Mouse (Mus musculus): ENCODE measurements around the gene Spsb2. TPM values are rescaled to one million over a fixed set of nuclear protein-coding genes. Genes with fewer than 3 reads are reported as not detected.
A peak's percentile ranks its signal among the peaks of the same experiment; 100 is the strongest.
"Not testable (repeated sequence)": the region's sequence is repeated elsewhere in the genome, so short reads cannot be mapped to it uniquely, and the experiment has no call there.

Gene Spsb2
- polyA plus RNA-seq, 1 experiment from 2014 or later: 11.7 TPM

DNA sequence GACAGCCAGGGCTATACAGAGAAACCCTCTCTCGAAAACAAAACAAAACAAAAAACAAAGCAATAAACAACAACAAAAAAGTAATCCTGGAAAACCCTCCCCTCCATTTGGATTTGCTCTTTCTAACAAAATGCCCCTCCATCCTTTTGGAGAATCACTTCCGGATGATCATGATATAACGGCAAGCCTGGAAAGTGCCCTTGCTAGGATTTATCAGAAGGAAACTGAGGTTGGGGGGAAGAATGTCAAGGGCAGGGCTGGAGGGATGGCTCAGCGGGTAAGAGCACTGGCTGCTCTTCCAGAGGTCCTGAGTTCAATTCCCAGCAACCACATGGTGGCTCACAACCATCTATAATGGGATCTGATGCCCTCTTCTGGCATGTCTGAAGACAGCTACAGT lies 4.8 kb upstream of the Spsb2 start:
- H3K9ac ChIP-seq; H3K27me3 ChIP-seq (replicated peaks); H3K9me3 ChIP-seq; H3K36me3 ChIP-seq; H3K27ac ChIP-seq; ATAC-seq (ENCODE audit: insufficient read depth, low FRiP score, low read depth); H3K4me3 ChIP-seq (replicated peaks); H3K4me2 ChIP-seq: not testable (repeated sequence)
- H3K4me1 ChIP-seq: peaks cover 14% of the 10 kb centered on the region
- WGBS: 93% methylated on average over 4 of the region's 4 CpGs

DNA sequence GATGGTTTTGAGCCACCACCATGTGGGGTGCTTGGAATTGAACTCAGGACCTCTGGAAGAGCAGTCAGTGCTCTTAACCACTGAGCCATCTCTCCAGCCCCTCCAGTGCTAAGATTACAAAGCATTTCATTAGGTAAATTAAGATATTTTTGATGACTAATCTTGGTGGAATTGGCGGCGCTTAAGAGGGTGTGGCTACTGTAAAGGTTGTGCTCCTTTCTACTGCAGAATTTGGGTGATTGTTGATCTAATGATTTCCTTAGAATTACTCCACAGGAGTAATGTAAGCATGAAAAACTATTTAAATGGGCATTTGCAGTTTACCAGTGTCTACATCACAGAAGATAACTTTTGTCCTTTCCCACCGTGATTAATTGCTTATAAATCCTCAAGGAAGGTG lies 4.1 kb upstream of the Spsb2 start:
- Histone ChIP-seq H3K27me3 (replicated peaks) (no peaks in the 10 kb centered on the region), H3K4me3 (replicated peaks) (no peak overlapping the region), H3K9ac (no peak overlapping the region), H3K9me3 (no peaks in the 10 kb centered on the region), H3K4me1 (peaks cover 15% of the 10 kb centered on the region), H3K4me2 (no peak overlapping the region), H3K27ac (no peak overlapping the region), H3K36me3 (no peaks in the 10 kb centered on the region)
- 82% methylated on average over 3 of the region's 3 CpGs for WGBS
- no peak for ATAC-seq (ENCODE audit: insufficient read depth, low FRiP score, low read depth)

DNA sequence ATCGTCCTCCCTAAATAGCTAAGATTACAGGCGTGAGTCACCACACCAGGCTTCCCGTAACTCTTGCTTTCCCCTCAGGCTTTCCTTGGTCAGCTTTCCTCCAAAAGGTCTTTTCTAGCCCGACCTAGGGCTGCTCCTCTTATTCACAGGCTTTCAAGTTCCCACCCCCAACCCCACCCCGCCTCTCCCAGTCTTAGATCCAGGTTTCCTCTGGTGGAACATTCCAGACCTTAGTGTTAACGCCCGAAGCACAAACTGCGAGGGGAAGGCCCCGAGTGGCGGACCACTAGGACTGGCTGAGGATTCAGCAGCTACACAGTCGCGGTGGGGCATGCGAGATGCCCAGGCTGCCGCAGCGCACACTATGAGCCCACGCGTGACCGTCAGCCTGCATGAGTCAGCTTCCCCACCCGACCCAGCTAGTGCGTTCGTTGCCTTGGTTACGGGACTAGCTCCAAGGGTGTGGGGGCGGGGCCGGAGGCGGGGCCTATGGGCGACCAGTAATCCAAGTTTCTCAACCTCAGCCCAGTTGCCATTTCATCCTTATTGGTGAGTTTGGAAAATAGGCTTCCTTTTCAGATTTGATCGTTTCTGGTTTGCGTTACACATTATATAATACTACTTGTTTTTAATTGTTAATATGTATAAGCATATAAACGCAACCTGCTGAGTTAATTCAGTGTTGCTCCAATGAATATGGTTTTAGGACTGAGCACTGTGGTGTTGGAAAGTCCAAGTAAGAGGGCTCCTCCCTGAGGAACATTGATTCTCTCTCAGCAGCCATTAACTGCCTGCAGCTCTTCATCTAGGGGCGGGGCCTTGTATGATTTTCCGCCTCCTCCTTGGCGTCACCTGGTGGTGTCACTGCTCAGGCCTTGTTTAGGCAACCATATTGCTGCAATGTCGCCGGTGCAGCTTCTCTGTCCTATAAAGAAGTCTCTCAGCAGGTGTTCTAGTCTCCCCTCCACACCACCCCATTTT lies 2.8 kb upstream of the Spsb2 start:
- H3K9ac ChIP-seq: 0 out of 2 replicates have a peak overlapping the region, but pooled peaks have one; percentile 4
- H3K27me3 ChIP-seq (replicated peaks): no peaks in the 10 kb centered on the region
- WGBS: 2% methylated on average over 34 of the region's 34 CpGs
- H3K4me2 ChIP-seq: peak overlapping the region; percentile 89
- peaks cover 4% of the 10 kb centered on the region; the same call in 1 of the 2 replicates for H3K36me3 ChIP-seq
- peak overlapping the region; percentile 96 for H3K27ac ChIP-seq
- peak overlapping the region; percentile 50 for H3K4me3 ChIP-seq (replicated peaks)
- peak; percentile 83 for ATAC-seq (ENCODE audit: insufficient read depth, low FRiP score, low read depth)
- H3K9me3 ChIP-seq: no peaks in the 10 kb centered on the region
- peaks cover 28% of the 10 kb centered on the region for H3K4me1 ChIP-seq

DNA sequence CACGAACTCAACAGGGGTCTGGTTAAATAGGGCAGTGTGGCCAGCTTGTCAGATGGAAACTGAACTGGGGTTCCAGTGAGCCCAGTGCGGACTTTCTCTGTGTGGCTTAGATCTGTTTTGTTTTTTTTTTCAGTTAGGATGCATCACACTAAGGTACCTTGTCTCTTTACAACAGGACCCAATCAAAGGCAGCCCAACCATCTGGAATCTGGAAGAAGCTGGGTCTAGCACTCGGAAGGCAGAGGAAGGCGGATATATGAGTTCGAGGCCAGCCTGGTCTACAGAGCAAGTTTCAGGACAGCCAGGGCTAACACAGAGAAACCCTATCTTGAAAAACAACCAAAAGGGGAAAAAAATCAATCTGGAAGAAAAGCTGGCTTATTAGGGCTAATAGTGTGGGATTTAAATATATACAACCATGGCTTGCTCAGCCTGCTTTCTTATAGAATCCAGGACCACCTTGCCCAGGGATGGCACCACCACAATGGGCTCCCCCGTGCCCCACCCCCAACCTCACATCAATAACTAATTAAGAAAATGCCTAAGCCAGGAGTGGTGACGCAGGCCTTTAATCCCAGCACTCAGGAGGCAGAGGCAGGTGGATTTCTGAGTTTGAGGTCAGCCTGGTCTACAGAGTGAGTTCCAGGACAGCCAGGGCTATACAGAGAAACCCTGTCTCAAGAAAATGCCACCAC lies 1.9 kb upstream of the Spsb2 start:
- H3K4me3 ChIP-seq (replicated peaks): peak overlapping the region; percentile 50
- ATAC-seq (ENCODE audit: insufficient read depth, low FRiP score, low read depth): no peak
- H3K27me3 ChIP-seq (replicated peaks): no peaks in the 10 kb centered on the region
- peak overlapping the region; percentile 89 for H3K4me2 ChIP-seq
- WGBS: 79% methylated on average over 7 of the region's 7 CpGs
- no peak overlapping the region for H3K9ac ChIP-seq
- H3K36me3 ChIP-seq: peaks cover 8% of the 10 kb centered on the region
- H3K27ac ChIP-seq: peak overlapping the region; percentile 96
- H3K9me3 ChIP-seq: no peaks in the 10 kb centered on the region
- H3K4me1 ChIP-seq: peaks cover 31% of the 10 kb centered on the region

DNA sequence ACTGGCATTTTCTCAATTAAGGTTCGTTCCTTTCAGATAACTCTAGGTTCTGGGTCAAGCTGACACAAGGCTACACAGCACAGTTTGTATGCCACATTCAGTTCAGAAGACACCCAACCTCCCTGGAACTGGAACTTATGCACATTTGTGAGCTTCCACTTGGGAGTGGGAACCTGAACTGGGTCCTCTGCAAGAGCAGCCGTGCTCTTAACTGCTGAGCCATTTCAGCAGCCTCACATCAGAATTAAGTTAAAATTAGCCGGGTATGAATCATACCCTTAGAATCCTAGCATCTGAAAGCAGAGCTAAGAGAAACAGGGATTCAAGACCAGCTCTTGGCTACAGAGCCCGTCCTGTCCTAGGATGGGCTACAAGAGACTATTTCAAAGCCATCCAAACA lies 1.1 kb upstream of the Spsb2 start:
- WGBS: 79% methylated on average over 4 of the region's 4 CpGs
- Histone ChIP-seq H3K4me3 (replicated peaks) (no peak overlapping the region), H3K27ac (no peak overlapping the region), H3K4me2 (no peak overlapping the region), H3K9ac (no peak overlapping the region), H3K27me3 (replicated peaks) (no peaks in the 10 kb centered on the region), H3K36me3 (peaks cover 16% of the 10 kb centered on the region), H3K9me3 (no peaks in the 10 kb centered on the region), H3K4me1 (peaks cover 39% of the 10 kb centered on the region)
- ATAC-seq (ENCODE audit: insufficient read depth, low FRiP score, low read depth): no peak

DNA sequence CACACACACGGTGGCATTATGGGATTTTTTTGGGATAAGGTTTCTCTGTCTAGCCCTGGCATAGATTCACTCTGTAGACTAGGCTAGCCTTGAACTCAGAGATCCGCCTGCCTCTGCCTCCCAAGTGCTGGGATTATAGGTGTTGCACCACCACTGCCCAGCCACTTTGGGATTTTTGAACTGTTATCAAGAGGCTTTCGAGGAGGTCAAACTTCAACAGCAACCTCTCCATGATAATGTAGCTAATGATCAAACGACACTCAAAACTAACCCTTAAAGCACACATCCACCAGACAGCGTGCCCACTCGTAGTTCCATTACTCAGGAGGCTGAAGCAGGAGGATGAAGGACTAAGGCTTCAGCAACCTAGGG lies 489 bp upstream of the Spsb2 start:
- 60% methylated on average over 6 of the region's 6 CpGs for WGBS
- H3K27ac ChIP-seq: peak overlapping the region; percentile 96
- H3K4me3 ChIP-seq (replicated peaks): peak overlapping the region; percentile 68
- H3K4me2 ChIP-seq: peak overlapping the region; percentile 97
- no peak overlapping the region for H3K9ac ChIP-seq
- H3K4me1 ChIP-seq: peaks cover 44% of the 10 kb centered on the region
- ATAC-seq (ENCODE audit: insufficient read depth, low FRiP score, low read depth): no peak
- H3K9me3 ChIP-seq: no peaks in the 10 kb centered on the region
- H3K27me3 ChIP-seq (replicated peaks): no peaks in the 10 kb centered on the region
- peaks cover 16% of the 10 kb centered on the region for H3K36me3 ChIP-seq

DNA sequence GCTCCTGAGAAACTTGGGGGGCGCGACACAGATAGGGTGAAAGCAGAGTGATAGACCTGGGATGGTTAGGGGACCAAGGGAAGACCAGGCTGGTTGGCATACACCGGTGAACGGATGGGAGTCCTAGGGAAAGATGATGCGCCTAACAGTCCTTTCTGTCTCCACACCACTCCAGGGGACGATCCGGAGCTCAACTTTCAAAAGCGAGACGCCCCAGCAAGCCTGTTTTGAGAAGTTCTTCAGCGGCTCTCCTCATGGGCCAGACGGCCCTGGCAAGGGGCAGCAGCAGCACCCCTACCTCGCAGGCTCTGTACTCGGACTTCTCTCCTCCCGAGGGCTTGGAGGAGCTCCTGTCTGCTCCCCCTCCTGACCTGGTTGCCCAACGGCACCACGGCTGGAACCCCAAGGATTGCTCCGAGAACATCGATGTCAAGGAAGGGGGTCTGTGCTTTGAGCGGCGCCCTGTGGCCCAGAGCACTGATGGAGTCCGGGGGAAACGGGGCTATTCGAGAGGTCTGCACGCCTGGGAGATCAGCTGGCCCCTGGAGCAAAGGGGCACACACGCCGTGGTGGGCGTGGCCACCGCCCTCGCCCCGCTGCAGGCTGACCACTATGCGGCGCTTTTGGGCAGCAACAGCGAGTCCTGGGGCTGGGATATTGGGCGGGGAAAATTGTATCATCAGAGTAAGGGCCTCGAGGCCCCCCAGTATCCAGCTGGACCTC lies 752 bp downstream of the Spsb2 start:
- H3K9ac ChIP-seq: peak overlapping the region; percentile 58
- no peaks in the 10 kb centered on the region for H3K9me3 ChIP-seq
- H3K27ac ChIP-seq: peak overlapping the region; percentile 96
- peak; percentile 17; the same call in 1 of the 2 replicates for ATAC-seq (ENCODE audit: insufficient read depth, low FRiP score, low read depth)
- peaks cover 16% of the 10 kb centered on the region for H3K36me3 ChIP-seq
- peaks cover 45% of the 10 kb centered on the region for H3K4me1 ChIP-seq
- peak overlapping the region; percentile 68 for H3K4me3 ChIP-seq (replicated peaks)
- H3K27me3 ChIP-seq (replicated peaks): no peaks in the 10 kb centered on the region
- WGBS: 0% methylated on average over 35 of the region's 35 CpGs
- peak overlapping the region; percentile 97 for H3K4me2 ChIP-seq

DNA sequence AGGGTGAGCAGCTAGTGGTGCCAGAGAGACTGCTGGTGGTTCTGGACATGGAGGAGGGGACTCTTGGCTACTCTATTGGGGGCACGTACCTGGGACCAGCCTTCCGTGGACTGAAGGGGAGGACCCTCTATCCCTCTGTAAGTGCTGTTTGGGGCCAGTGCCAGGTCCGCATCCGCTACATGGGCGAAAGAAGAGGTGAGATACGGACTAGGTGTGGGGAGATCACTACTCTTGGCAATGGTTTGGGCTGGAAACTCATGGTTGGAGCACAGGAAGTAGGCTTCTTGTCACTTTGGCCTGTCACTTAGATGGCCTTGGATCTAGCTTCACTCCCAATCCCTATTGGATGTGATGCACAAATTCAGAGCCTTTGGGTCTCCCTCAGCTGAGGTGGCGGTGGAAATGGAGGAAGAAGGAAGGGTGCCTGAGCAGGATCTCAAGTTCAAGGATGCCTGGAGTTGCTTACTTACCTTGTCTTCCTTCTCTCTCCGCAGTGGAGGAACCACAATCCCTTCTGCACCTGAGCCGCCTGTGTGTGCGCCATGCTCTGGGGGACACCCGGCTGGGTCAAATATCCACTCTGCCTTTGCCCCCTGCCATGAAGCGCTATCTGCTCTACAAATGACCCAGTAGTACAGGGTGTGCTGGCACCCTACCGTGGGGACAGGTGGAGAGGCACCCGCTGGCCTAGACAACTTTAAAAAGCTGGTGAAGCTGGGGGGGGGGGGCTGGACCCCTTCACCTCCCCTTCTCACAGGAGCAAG lies 1.5 kb downstream of the Spsb2 start:
- Histone ChIP-seq H3K36me3 (peaks cover 16% of the 10 kb centered on the region), H3K4me3 (replicated peaks) (peak overlapping the region; percentile 68), H3K4me1 (peaks cover 51% of the 10 kb centered on the region), H3K9ac (peak overlapping the region; percentile 58), H3K27ac (peak overlapping the region; percentile 96), H3K27me3 (replicated peaks) (no peaks in the 10 kb centered on the region), H3K9me3 (no peaks in the 10 kb centered on the region), H3K4me2 (peak overlapping the region; percentile 97)
- WGBS: 38% methylated on average over 14 of the region's 14 CpGs
- ATAC-seq (ENCODE audit: insufficient read depth, low FRiP score, low read depth): no peak

DNA sequence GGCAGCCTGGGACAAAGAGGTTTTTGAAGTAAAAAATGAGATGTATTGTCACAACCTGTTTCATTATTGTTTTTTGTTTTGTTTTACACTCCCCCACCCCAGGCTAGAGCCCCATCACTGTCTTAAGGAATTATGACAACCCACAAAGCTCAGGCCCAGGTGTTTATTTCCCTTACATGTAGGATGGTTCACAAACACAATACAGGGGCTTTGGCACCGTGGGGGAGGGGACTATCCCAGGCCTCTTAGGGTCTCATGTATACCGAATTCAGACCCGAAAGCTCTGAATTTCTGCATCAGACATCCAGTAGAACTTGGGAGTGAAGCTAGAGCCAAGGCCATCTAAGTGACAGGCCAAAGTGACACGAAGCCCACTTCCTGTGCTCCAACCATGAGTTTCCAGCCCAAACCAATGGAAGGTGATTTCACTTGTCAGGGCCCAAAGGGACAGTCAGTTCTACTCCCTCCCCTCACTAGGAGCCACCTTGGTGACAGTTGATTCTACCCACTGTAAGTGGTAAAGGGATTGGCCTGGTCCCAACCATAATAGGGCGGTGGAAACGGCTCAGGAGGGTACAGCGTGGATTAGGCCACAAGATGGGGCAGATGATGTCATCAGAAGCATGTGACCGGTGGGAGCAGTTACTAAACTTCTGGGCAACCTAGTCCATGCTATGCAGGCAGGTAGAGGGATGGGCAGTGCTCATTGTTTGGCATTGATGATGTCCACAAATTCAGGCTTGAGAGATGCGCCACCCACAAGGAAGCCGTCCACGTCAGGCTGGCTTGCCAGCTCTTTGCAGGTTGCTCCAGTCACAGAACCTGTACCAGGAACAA lies 2.3 kb downstream of the Spsb2 start:
- peaks cover 16% of the 10 kb centered on the region for H3K36me3 ChIP-seq
- H3K27me3 ChIP-seq (replicated peaks); H3K4me3 ChIP-seq (replicated peaks); H3K9me3 ChIP-seq; H3K4me2 ChIP-seq; H3K9ac ChIP-seq; ATAC-seq (ENCODE audit: insufficient read depth, low FRiP score, low read depth): not testable (repeated sequence)
- H3K4me1 ChIP-seq: peaks cover 53% of the 10 kb centered on the region
- H3K27ac ChIP-seq: peak overlapping the region; percentile 96; the same call in 1 of the 2 replicates
- WGBS: 80% methylated on average over 11 of the region's 11 CpGs

DNA sequence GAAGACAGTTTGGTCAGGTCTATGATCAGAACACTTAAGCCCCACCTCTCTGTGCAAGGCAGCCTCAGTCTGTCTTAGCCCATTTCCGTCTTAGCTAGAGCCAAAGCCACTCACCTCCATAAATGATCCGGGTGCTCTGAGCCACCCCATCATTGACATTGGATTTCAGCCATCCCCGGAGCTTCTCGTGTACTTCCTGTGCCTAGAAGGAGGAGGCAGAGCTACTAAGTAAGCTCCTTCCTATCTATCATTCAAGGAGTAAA lies 2.9 kb downstream of the Spsb2 start:
- ATAC-seq (ENCODE audit: insufficient read depth, low FRiP score, low read depth): no peak
- 73% methylated on average over 4 of the region's 4 CpGs for WGBS
- H3K4me2 ChIP-seq: 0 out of 2 replicates have a peak overlapping the region, but pooled peaks have one; percentile 79
- H3K27me3 ChIP-seq (replicated peaks): no peaks in the 10 kb centered on the region
- no peaks in the 10 kb centered on the region for H3K9me3 ChIP-seq
- peaks cover 48% of the 10 kb centered on the region for H3K4me1 ChIP-seq
- H3K9ac ChIP-seq: no peak overlapping the region
- peaks cover 16% of the 10 kb centered on the region for H3K36me3 ChIP-seq
- H3K27ac ChIP-seq: peak overlapping the region; percentile 14; the same call in 1 of the 2 replicates
- H3K4me3 ChIP-seq (replicated peaks): no peak overlapping the region
